Mouse (Mus musculus) neural tube, embryonic 13.5 days (tissue): ENCODE data around the gene Fermt2. TPM values are rescaled to one million over a fixed set of nuclear protein-coding genes. Genes with fewer than 3 reads are reported as not detected.

Source experiments
- ATAC-seq: fragments of 200-750 bp; cut with Nextera tagmentation; 2 replicates; pipeline ENCODE4 v1.8.0; 2017; ENCODE audit warnings: low read depth, mild to moderate bottlenecking, moderate TSS enrichment, moderate library complexity
- H3K27ac ChIP-seq: fragments of 300-500 bp; sonication (generic); replicated peaks from 2 replicates; pipeline ENCODE4 v1.5.1; 2015; ENCODE audit warnings: moderate library complexity, mild to moderate bottlenecking, inconsistent platforms
- H3K27me3 ChIP-seq: fragments of 300-500 bp; sonication (generic); 2 replicates; pipeline ENCODE4 v1.6.1; 2015; ENCODE audit warnings: mild to moderate bottlenecking, inconsistent platforms
- H3K36me3 ChIP-seq: fragments of 300-500 bp; sonication (generic); 2 replicates; pipeline ENCODE4 v1.6.1; 2015; ENCODE audit warnings: mild to moderate bottlenecking, inconsistent platforms
- H3K4me1 ChIP-seq: fragments of 300-500 bp; sonication (generic); replicated peaks from 2 replicates; pipeline ENCODE4 v1.6.1; 2015; ENCODE audit warnings: inconsistent platforms
- H3K4me2 ChIP-seq: fragments of 300-500 bp; sonication (generic); 2 replicates; pipeline ENCODE4 v1.6.1; 2015; ENCODE audit warnings: inconsistent platforms, mild to moderate bottlenecking, moderate library complexity
- H3K4me3 ChIP-seq: fragments of 300-500 bp; sonication (generic); 2 replicates; pipeline ENCODE4 v1.5.1; 2015; ENCODE audit warnings: mild to moderate bottlenecking, inconsistent platforms
- H3K9ac ChIP-seq: fragments of 300-500 bp; sonication (generic); 2 replicates; pipeline ENCODE4 v1.6.1; 2015; ENCODE audit warnings: moderate library complexity, mild to moderate bottlenecking, inconsistent platforms
- H3K9me3 ChIP-seq: fragments of 300-500 bp; sonication (generic); 2 replicates; pipeline ENCODE4 v1.6.1; 2016; ENCODE audit warnings: inconsistent platforms
- WGBS: fragments of 180-500 bp; shearing (Covaris S2); methylation state at CpG from one replicate; pipeline ENCODE4 v1.1.7; 2015; 5-methylcytosine and 5-hydroxymethylcytosine counted together
- polyA plus RNA-seq: library from polyadenylated mRNA; unstranded; fragments of >200 nt; fragmentation: Nextera tagmentation; extraction: Ambion mirVana; gene quantifications from 2 replicates; pipeline ENCODE4 v1.2.1, GENCODE M21; 2015

The Fermt2 gene
- polyA plus RNA-seq, 1 experiment from 2014 or later, result 85.0 TPM

DNA sequence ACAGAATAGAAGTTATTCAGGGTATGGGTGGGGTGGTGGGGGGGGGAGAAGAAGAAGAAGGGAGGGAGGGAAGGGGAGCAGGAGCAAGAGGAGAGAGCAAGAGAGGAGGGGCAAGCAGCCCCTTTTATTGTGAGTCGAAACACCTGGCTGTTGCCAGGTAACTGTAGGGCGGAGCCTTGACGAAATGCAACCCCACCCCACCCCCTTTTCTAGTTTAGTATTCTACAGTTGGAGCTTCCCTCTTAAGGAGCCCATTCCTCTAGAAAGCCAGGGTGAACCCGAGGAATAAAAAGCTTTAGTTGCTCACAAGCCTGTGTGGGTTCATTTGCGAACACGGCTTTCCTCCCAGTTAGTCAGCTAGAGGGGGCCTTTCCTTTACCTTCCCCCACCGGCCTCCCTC, 85.0 kb downstream of the Fermt2 start:
- 53% methylated on average over 7 of the region's 7 CpGs for WGBS
- no peak overlapping the region for H3K4me3 ChIP-seq
- no peak for ATAC-seq
- H3K4me2 ChIP-seq, result no peak overlapping the region
- no peak overlapping the region for H3K27ac ChIP-seq
- no peaks in the 10 kb centered on the region for H3K27me3 ChIP-seq
- no peaks in the 10 kb centered on the region for H3K9me3 ChIP-seq
- H3K4me1 ChIP-seq, result peaks cover 5% of the 10 kb centered on the region; the same call in 1 of the 2 replicates
- no peak overlapping the region for H3K9ac ChIP-seq
- no peaks in the 10 kb centered on the region for H3K36me3 ChIP-seq

DNA sequence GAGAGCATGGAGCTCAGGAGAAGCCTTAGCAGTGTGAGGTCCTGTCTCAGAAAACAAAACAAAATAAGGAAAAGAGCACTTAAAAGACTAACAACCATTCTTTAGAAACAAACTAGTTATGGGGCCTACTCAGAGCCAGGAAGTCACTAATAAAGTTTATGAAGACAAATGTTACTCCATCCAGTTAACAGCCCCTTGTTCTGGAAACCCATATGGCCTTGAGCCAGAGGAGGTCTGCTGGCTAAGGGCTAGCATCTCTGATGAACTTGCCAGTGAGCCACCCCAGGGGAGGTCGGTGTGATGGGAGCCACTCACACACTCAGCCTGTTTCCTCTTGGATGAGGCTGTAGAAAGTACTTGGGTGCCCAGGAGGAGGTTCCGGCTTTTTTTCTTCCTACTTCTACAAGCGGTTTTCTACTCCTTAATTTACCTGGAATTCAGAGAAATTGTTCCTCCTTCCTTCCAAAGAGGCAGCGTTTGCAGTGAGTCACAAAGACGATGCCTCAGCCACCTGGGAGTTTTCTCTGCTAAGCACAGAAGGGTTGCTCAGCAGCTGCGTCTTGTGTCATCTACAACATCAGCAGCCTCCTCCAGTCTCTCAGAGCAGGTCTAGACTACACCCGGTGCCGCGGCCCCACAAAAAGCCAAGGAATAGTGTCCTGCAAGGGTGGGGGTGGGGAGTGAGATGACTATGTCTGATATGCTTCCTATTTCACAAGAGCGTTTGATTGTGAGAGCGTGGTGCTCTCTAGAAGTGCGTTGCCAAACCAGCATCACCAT, 86.9 kb downstream of the Fermt2 start:
- WGBS, result 57% methylated on average over 12 of the region's 12 CpGs
- ATAC-seq, result no peak
- Histone ChIP-seq H3K27ac (no peak overlapping the region), H3K9ac (no peak overlapping the region), H3K27me3 (no peaks in the 10 kb centered on the region), H3K4me1 (peaks cover 5% of the 10 kb centered on the region; the same call in 1 of the 2 replicates), H3K36me3 (no peaks in the 10 kb centered on the region), H3K9me3 (no peaks in the 10 kb centered on the region), H3K4me2 (no peak overlapping the region), H3K4me3 (no peak overlapping the region)

DNA sequence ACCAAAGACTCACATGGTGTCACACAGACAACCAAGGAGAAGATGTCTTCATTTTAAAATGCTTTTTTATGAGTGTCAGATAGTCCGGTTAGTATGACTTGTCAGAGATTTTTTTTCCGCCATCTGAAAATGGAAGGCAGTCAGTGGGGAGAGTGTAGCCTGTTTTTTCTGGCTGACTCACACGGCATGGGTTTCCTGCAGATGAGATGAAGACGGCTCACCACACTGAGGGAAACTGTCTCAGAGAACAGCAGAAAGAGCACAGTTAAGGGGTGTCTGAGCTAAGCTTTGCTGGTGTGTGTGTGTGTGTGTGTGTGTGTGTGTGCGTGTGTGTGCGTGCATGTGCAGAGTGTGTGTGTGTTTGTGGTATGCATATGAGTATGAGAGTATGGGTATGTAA, 88.6 kb downstream of the Fermt2 start:
- H3K4me1 ChIP-seq, result peaks cover 5% of the 10 kb centered on the region; the same call in 1 of the 2 replicates
- WGBS, result 81% methylated on average over 6 of the region's 6 CpGs
- no peaks in the 10 kb centered on the region for H3K9me3 ChIP-seq
- no peak for ATAC-seq
- no peak overlapping the region for H3K4me2 ChIP-seq
- no peak overlapping the region for H3K4me3 ChIP-seq
- no peaks in the 10 kb centered on the region for H3K36me3 ChIP-seq
- H3K27ac ChIP-seq, result no peak overlapping the region
- H3K9ac ChIP-seq, result no peak overlapping the region
- no peaks in the 10 kb centered on the region for H3K27me3 ChIP-seq

DNA sequence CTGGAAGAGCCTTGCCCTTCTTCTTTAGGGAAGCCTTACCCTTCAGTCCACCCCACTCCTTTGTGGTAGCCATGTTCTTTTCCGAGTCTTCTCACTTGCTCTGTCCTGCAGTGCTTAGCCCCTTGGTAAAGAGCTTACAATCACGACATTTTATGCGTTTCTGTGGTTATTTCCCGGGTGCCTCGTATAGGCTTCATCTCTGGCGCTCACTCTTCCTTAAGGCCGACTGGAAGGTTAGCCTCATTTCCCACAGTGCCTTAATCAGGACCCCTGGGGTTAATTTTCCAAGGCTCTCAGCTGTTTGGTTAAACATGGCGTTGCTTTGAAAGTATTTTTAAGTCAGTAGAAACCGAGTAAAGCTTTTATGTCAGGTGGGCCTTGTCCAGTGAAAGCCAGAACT, 90.5 kb downstream of the Fermt2 start:
- ATAC-seq, result no peak
- H3K4me1 ChIP-seq, result no peaks in the 10 kb centered on the region; the same call in 1 of the 2 replicates
- 53% methylated on average over 9 of the region's 9 CpGs for WGBS
- no peak overlapping the region for H3K27ac ChIP-seq
- no peak overlapping the region for H3K4me2 ChIP-seq
- H3K36me3 ChIP-seq, result no peaks in the 10 kb centered on the region
- H3K27me3 ChIP-seq, result no peaks in the 10 kb centered on the region
- H3K4me3 ChIP-seq, result no peak overlapping the region
- no peaks in the 10 kb centered on the region for H3K9me3 ChIP-seq
- no peak overlapping the region for H3K9ac ChIP-seq

DNA sequence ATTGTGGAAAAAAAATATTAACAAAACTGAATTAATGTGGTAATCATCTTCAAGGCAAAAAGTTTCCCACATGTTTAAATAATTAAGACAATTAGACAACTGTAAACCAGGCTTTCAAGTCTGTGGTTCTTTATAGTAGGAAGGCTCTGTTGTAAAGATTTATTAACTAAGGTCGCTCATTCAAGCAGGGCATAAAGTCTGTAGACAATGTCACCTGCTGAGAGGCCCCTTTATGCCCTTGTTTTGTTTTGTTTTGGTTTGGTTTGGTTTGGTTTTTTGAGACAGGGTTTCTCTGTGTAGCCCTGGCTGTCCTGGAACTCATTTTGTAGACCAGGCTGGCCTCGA, 91.0 kb downstream of the Fermt2 start:
- no peak overlapping the region for H3K9ac ChIP-seq
- no peak for ATAC-seq
- H3K4me3 ChIP-seq, result no peak overlapping the region
- no peaks in the 10 kb centered on the region for H3K9me3 ChIP-seq
- H3K36me3 ChIP-seq, result no peaks in the 10 kb centered on the region
- H3K4me2 ChIP-seq, result no peak overlapping the region
- no peaks in the 10 kb centered on the region; the same call in 1 of the 2 replicates for H3K4me1 ChIP-seq
- H3K27me3 ChIP-seq, result no peaks in the 10 kb centered on the region
- H3K27ac ChIP-seq, result no peak overlapping the region
- 26% methylated on average over 2 of the region's 2 CpGs for WGBS

DNA sequence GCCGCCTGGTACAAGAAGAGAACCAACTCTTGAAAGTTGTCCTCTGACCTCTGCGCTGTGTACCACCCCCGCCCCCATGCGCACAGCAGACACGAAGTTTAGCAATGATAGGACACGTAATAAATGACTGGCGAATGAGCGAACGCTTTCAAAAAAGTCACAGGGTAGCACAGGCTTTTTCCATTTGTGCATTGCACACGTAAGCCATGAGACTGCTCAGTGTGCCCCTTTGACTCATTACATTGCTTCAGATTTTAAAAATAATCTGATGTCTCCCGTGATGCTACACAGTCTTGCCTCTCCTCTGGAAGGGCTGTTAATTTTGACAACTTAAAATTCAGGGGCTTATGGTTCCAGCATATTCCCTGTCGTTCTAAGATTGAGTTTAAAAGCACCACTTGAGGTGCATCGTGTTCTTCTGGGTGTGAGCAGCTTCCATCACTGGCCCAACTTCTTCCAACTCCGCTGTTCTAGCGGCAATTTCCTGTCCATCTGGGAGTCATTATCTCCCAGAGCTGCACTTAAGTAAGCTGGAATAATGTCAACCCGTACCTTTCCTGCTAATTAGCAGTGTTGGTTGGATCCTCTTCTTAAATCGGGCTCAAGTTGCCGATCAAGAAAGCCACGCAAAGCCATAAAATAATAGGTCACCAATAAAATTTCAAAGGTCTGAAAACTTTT, 91.5 kb downstream of the Fermt2 start:
- no peak for ATAC-seq
- Histone ChIP-seq H3K27ac (no peak overlapping the region), H3K4me3 (no peak overlapping the region), H3K4me2 (no peak overlapping the region), H3K36me3 (no peaks in the 10 kb centered on the region), H3K9me3 (no peaks in the 10 kb centered on the region), H3K27me3 (no peaks in the 10 kb centered on the region), H3K9ac (no peak overlapping the region), H3K4me1 (no peaks in the 10 kb centered on the region; the same call in 1 of the 2 replicates)
- WGBS, result 63% methylated on average over 19 of the region's 19 CpGs

DNA sequence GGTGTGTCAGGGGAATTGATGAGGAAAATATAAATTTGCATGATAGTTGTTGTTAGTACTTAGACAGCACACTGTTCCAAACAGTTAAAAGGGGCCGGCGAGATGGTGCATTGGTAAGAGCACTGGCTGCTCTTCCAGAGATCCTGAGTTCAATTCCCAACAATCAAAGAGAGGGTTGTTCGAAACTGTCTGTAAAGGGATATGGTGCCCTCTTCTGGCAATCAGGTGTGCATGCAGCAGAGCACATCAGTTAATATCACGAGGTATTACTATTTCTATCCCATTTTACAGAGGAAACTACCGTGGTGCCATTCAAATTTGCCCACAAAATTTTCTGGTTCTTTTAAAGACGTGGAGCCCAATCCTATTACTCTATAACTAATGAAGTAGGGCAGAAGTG, 95.7 kb downstream of the Fermt2 start:
- Histone ChIP-seq H3K27ac (no peak overlapping the region), H3K36me3 (no peaks in the 10 kb centered on the region), H3K9ac (no peak overlapping the region), H3K4me1 (no peaks in the 10 kb centered on the region), H3K27me3 (no peaks in the 10 kb centered on the region), H3K4me3 (no peak overlapping the region), H3K9me3 (peaks cover 5% of the 10 kb centered on the region; the same call in 1 of the 2 replicates), H3K4me2 (no peak overlapping the region)
- no peak for ATAC-seq
- 76% methylated on average over 6 of the region's 6 CpGs for WGBS

DNA sequence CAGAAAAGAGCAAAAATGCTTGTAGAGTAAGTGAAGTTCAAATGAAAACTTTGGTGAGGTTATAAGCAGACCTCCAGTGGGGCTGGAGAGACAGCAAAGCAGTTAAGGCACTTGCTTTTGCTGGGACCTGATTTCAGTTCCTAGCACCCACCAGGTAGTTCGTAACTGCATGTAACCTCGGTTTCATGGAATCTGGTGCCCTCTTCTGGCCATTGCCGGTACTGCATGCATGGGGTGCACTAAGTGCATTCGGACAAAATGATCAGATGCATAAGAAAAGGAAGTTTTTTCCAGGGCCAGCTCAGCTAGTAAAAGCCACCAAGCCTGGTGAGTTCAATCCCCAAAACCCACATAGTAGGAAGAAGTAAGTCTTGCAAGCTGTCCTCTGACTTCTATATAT, 97.9 kb downstream of the Fermt2 start:
- 65% methylated on average over 4 of the region's 4 CpGs for WGBS
- no peak overlapping the region for H3K4me2 ChIP-seq
- no peaks in the 10 kb centered on the region for H3K36me3 ChIP-seq
- no peak overlapping the region for H3K9ac ChIP-seq
- no peak overlapping the region for H3K27ac ChIP-seq
- peaks cover 5% of the 10 kb centered on the region; the same call in 1 of the 2 replicates for H3K9me3 ChIP-seq
- H3K4me3 ChIP-seq, result no peak overlapping the region
- H3K4me1 ChIP-seq, result no peaks in the 10 kb centered on the region
- ATAC-seq, result no peak
- no peaks in the 10 kb centered on the region for H3K27me3 ChIP-seq

DNA sequence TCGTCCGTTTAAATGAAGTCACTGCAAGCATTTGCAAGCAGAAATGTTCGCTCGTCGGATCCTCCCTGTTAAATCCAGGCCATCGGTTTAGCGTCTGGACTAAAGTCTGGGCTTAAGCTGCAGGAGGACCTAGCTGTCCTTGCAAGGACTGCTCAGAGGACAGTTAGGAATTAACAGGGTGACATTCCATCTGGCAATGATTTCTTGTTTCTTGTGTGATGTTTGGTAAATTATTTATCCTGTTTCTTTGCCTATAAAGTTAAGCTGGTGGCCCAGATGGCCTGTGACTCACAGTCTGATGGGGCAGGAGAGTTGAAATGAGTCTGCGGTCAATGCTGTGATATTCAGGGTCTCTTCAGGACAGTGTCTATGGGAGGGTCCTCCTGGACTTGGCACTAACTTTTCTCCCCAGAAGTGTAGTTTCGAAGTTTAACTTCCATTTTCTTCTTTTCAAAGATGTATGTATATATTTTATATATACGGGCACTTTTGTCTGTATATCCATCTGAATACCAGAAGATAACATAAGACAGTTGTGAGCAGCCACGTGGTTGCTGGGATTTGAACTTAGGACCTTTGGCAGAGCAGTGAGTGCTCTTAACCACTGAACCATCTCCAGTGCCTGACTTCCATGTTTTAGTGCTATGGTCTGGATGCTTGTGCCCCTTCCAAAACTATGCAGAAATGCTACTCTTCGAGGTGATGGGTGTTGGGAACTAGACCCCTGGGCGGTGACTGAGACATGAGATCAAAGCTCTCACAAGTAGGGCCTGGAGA, 99.7 kb downstream of the Fermt2 start:
- Histone ChIP-seq H3K4me1 (no peaks in the 10 kb centered on the region), H3K4me2 (no peak overlapping the region), H3K36me3 (no peaks in the 10 kb centered on the region), H3K4me3 (no peak overlapping the region), H3K9me3 (peaks cover 8% of the 10 kb centered on the region), H3K27me3 (no peaks in the 10 kb centered on the region), H3K9ac (no peak overlapping the region), H3K27ac (no peak overlapping the region)
- ATAC-seq, result no peak
- WGBS, result 93% methylated on average over 13 of the region's 13 CpGs

DNA sequence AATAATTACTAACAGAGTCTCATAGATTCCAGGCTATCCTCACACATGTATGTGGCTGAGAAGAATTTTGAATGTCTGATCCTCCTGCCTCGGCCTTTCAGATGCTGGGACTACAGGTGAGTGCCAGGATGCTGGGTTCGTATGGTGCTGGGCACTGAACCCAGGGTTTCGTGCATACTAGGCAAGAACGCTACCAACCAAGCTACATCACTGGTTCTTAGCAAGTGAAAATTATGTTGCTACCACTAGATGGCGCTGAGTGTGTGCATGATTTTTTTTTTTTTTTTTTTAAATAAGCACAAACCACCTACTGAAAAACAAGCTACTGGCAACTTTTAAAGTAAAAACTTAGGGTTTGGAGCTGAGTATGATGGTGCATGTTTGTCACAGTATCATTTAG, 106.7 kb downstream of the Fermt2 start:
- 14% methylated on average over 5 of the region's 5 CpGs for WGBS
- Histone ChIP-seq H3K9me3 (peaks cover 3% of the 10 kb centered on the region; the same call in 1 of the 2 replicates), H3K27ac (no peak overlapping the region), H3K4me3 (no peak overlapping the region), H3K9ac (no peak overlapping the region), H3K4me1 (no peaks in the 10 kb centered on the region), H3K36me3 (no peaks in the 10 kb centered on the region), H3K4me2 (no peak overlapping the region), H3K27me3 (no peaks in the 10 kb centered on the region)
- ATAC-seq, result peak; percentile 80

DNA sequence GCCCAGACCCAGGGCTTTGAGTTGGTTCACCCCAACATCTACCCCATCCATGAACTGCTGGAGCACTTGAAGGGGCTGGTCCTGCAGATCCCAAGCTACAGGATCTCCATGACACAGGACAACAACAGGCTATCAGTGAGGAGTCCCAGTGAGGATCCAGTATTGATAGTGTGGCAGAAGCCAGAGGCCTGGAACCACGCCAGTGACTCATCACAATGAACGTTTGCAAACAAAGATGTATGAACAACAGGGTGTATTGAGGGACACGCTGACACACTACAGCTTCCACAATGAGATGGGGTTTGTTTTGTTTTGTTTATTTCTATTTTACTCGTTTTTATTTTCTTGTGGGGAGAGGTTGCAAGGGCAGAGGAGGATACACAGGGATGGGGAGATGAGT, 107.5 kb downstream of the Fermt2 start:
- Histone ChIP-seq H3K4me3 (no peak overlapping the region), H3K4me1 (no peaks in the 10 kb centered on the region), H3K27me3 (no peaks in the 10 kb centered on the region), H3K27ac (no peak overlapping the region), H3K9ac (no peak overlapping the region), H3K4me2 (no peak overlapping the region), H3K9me3 (peaks cover 3% of the 10 kb centered on the region; the same call in 1 of the 2 replicates), H3K36me3 (no peaks in the 10 kb centered on the region)
- WGBS, result 72% methylated on average over 4 of the region's 4 CpGs
- ATAC-seq, result 0 out of 2 replicates have a peak, but pooled peaks have one; percentile 19

DNA sequence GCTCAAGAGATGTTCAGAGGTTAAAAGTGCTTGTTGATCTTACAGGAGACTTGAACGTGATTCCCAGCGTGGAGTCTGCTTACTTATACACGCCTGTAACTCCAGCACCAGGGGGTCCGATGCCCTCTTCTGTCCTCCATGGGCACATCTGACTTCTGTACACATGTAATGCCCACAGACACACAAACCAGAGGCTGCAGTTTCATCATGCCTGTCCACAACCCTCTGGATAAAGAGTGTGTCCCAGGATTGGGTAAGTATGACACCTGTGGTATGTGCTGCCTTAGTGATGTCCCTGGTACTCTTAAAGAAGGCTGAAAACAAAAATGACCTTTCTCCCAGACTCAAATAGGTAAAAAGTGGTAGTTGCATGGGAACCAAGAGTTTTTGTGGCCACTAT, 110.6 kb downstream of the Fermt2 start:
- Histone ChIP-seq H3K4me3 (no peak overlapping the region), H3K4me1 (no peaks in the 10 kb centered on the region), H3K9ac (no peak overlapping the region), H3K9me3 (no peaks in the 10 kb centered on the region), H3K27ac (no peak overlapping the region), H3K4me2 (no peak overlapping the region), H3K27me3 (no peaks in the 10 kb centered on the region), H3K36me3 (no peaks in the 10 kb centered on the region)
- 84% methylated on average over 4 of the region's 4 CpGs for WGBS
- ATAC-seq, result no peak
